Mouse (Mus musculus) megakaryocyte, embryonic 14.5 days (primary cell): ENCODE data around the gene Sh3yl1.

Source experiments
- FLI1 ChIP-seq: IDR thresholded peaks from 2 replicates; pipeline ENCODE4 v1.6.1; 2012; ENCODE audit warnings: low read length, inconsistent platforms, mixed read lengths
- GATA1 ChIP-seq: IDR thresholded peaks from 3 replicates; pipeline ENCODE4 v1.6.1; 2012; ENCODE audit warnings: mixed read lengths, low read length, inconsistent platforms, borderline replicate concordance

DNA sequence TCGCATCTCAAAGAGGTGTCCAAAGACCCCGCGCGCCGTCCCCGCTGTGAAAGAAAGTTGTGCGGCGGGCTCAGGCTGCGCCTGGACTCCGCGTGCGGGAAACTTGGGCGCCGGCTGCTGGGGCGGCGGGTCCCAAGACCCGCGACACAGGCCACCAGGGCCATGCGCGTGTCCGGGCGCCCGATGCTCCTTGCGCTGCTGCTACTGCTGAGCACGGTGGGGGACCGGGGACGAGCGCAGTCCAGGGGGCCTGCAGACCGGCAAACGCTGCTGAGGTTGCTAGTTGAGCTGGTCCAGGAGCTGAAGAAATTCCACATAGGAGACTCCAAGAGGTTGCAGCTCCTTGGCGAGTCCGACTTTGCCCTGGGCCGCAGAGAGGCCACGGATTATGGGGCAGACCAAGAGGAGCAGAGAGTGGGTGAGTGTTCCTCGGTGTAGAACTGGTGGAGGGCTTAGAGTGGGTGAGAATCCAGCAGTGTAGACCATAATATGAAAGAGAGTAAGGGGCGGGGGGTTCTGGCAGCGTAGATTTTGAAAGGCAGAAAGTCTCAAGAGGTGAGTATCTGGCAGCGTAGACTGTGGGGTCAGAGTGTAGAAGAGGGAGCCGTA is 26.7 kb upstream of the Sh3yl1 start:
- TF ChIP-seq GATA1: no peak
- no peak for TF ChIP-seq FLI1
